Mouse (Mus musculus) left cerebral cortex, adult 11 months (tissue): ENCODE measurements around the gene Ctbp2.

Experiments used
- DNase-seq: peaks from one replicate; pipeline ENCODE4 v3.0.0; 2022; ENCODE audit warnings: low spot score

Gene Ctbp2

DNA sequence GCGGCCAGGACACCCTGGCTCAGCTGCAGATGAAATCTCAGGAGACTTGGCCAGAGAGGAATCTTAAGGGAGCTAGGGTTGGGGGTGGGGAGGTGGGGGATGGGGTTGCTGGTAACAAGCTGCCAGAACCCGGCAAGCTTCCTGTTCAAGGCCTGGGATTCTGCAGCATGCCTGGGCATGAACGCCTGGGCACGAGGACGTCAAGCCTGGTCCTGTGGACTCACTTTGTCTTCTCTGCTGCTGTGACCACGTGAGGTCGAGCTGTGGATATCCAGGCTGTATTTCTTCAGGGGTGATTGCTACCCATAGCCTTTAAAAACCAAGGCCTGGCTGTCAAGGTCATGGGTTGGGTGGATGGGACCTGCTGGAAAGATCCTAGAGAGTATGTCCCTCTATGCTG is 118.4 kb downstream of the Ctbp2 start:
- no peak for DNase-seq

DNA sequence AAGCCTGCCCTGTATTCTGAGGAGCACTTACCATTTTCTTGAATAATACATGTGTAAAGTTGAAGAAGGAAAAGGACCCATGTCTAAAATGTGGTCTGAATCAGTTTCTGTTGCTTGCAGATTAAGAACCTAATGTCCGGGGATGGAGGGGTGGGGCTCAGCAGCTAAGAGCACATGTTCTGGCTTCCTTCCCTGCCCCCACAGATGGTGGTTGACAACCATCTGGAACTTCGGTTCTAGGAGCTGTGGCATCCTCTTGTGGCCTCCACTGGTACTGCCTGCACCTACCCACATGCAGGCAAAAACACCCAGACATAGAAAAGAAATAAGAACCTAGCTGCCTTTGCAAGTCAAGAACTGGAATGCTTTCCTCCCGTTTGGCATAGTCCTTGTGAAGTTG is 120.7 kb downstream of the Ctbp2 start:
- peak; percentile 77 for DNase-seq

DNA sequence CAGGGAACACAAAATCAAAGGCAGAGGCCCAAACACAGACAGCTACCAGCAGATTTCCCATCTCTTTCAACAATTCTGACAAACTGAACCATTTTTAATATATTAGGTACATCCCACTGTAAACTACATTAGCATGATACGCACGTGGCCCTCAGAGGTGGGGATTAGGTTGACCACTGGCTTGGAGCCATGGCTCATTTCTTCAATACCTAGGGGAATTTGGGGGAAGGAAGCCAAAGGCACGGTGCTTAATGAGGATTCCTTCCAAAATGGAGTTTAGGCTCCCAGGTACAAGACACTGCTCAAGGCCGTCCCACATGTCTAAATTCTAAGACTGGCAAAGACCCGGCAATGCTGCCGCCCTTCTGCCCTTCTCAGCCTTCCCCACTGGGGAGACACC is 121.9 kb downstream of the Ctbp2 start:
- no peak for DNase-seq

DNA sequence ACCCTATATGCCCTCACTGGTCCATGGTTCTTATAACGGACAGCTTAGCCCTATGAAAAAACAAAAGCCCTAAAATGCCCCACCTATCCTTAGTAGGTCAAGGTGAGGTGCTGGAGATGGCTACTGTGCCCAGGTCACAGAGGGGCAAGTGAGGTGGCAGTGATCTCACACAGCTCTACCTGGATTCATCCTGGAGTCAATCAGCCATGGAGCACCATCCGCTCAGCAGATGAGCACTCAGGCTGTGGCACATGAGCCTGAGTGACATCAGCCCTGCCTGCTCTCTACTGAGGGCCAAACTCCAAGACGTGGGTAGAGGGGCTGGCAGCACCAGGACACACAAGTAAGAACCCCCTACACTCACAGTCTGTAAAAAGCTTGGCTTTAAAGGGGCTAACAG is 122.8 kb downstream of the Ctbp2 start:
- no peak for DNase-seq

- DNase-seq = no peak
These were observed 125.1 kb downstream of the Ctbp2 start for GRCm38 (mm10) chr7:132999061-132999460.

GRCm38 (mm10) chr7:132998639-132999038 is 125.5 kb downstream of the Ctbp2 start:
- no peak for DNase-seq

- no peak for DNase-seq
These were observed 127.8 kb downstream of the Ctbp2 start for GRCm38 (mm10) chr7:132996391-132996790.

- no peak for DNase-seq
These were observed 129.4 kb downstream of the Ctbp2 start for GRCm38 (mm10) chr7:132994628-132995191.

GRCm38 (mm10) chr7:132994120-132994519 is 130.0 kb downstream of the Ctbp2 start:
- DNase-seq = no peak

DNA sequence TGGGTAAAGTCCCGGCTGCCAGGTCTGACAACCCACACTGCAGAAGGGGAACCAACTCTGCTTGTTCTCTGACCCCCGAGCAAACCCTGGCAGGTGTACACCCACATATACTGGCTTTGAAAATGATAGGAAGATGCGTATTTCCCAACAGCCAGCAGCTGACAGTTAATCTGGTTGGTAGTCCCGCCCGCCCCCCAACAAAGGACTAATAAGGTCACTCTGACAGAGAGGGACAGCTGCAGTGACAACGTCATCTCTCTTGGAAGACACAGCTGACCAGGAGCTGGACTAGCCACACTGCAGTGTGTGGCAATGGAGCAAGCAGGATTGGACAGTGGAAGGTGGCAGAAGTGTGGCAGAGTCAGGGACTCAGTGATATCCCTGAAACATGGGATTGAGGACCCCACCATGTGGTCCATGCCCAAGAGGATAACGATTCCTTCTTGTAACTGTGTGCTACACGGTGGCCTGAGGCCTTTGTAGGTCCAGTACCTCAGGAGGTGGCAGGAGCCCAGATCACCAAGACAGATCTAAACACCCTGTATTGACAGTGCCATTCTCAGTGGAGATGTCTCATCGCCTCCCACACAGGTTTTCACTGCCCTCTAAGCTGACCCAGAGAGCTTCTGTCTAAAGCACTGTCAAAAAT is 131.1 kb downstream of the Ctbp2 start:
- no peak for DNase-seq

DNA sequence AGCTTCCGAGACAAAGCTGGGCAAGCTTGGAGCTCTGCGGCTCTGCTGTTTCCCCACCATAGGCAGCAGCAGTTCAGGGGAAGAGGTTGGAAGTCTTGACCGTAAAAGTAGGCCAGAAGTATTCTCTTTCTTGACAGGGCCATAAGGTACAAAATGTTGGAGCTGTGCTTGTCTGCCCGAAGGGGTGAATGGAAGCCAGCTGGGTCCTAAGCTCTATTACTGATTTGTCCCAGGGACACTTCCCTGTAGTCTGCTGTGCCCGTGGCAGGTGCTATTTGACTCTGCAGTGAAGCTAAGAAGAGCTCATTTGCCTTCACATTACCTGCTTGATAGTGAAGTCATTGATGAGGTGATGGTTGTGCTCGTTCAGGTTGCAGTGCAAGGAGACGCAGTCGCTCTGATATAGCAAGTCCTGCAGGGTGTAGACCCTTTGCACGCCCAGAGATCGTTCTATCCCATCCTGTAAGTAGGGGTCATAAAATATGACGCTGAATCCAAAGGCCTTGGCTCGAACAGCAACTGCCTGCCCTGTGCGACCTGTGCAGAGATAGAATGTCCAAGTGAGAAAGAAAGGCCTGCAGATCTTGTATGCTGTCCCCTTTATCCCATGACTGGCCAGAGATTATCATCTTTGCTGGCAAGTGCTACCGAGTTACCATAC is 132.8 kb downstream of the Ctbp2 start:
- no peak for DNase-seq

GRCm38 (mm10) chr7:132989839-132990238 is 134.3 kb downstream of the Ctbp2 start:
- DNase-seq = no peak

DNA sequence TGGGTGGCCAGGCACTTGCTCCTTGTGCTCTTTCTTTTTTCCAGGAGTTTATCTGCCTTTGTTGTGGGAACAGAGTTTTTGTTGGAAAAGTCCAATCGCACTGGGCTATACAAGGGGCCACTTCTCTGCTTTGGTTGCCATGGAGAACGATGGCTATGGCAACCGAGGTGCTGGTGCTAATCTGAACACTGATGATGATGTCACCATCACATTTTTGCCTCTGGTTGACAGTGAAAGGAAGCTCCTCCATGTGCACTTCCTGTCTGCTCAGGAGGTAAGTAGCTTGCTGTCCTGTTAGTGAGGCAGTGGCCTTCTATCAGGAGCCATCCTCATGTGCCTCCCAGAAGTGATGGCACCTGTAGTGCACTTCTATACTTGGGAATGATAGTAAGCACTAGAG is 141.5 kb downstream of the Ctbp2 start:
- DNase-seq = no peak

DNA sequence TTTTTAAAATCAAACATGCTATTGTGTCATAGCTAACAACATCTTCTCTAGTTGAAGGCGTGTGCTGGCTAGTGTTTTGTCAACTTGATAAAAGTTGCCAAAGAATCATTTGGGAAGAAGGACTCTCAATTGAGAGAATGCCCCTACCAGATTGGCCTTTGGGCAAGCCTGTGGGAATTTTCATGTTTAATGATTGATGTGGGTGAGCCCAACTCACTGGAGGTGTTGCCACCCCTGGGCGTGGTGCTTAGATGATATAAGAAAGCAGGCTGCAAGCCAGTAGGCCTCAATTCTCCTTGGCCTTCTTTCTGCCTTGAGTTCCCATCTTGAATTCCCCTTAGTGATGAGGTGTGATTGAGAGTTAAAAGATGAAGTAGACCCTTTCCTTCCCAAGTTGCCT is 146.2 kb downstream of the Ctbp2 start:
- no peak for DNase-seq

DNA sequence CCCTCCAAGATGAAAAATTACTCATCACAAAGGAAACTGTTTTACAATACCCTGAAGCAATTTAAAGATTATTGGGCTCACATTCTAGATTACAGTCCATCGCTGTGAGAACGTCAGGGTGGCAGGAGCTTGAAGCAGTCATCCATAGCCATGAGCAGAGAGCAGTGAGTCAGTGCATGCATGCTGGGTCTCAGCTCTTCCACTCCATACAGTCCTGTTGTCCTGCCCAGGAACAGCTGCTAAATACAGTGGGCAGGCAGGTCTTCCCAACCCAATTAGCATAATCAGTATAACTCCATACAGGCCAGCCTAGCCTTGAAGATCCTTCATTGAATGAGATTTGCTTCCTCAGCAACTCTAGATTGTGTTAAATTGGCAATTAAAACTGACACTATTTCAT is 148.1 kb downstream of the Ctbp2 start:
- no peak for DNase-seq

DNA sequence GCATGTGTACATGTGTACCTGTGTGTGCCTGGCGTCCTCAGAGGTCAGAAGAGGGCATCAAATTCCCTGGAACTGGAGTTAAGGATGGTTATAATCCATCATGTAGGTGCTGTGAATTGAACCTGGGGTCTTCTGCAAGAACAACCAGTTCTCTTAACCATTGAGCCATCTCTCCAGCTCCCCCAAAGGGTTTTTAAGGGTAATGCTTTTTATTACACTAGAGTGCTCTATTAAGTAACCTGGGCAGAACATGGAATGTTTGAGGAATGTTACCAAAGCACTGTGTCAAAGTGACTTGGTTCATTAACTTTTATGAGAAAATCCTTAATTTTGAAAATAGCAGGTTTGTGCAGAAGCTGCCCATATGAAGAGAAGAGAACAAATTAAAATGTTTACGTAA is 152.1 kb downstream of the Ctbp2 start:
- no peak for DNase-seq

DNA sequence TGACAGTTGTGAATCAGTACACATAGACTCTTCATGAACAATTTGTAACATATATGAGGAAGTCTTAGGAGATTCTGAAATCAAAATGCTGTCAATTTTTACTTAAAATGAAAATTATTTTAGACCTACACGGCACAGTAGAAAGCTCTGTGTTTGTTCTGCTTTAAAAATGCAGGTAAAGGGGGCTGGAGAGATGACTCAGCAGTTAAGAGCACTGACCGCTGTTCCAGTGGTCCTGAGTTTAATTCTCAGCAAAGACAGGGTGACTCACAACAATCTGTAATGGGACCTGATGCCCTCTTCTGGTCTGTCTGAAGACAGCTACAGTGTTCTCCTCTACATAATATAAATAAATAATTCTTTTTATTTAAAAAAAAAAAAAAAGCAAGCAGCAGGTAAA is 158.4 kb downstream of the Ctbp2 start:
- DNase-seq = no peak

- DNase-seq = no peak
These were observed 159.8 kb downstream of the Ctbp2 start for GRCm38 (mm10) chr7:132964395-132964794.

GRCm38 (mm10) chr7:132950613-132951012 is 173.5 kb downstream of the Ctbp2 start:
- no peak for DNase-seq

GRCm38 (mm10) chr7:132949968-132950367 is 174.2 kb downstream of the Ctbp2 start:
- no peak for DNase-seq

- DNase-seq = no peak
These were observed 183.6 kb downstream of the Ctbp2 start for GRCm38 (mm10) chr7:132940569-132940968.

- no peak for DNase-seq
These were observed 185.0 kb downstream of the Ctbp2 start for GRCm38 (mm10) chr7:132939118-132939517.
